Mouse (Mus musculus): ENCODE measurements around the gene Gm28043.

- TF ChIP-seq POLR2A (IDR thresholded peaks at IDR 0.05; ENCODE audit: control insufficient read depth, low read depth, low read length) (no peak), CTCF (IDR thresholded peaks at IDR 0.05; ENCODE audit: control insufficient read depth, insufficient read depth, insufficient replicate concordance, low read depth, low read length) (peak; percentile 16; the same call in 1 of the 2 replicates)
These were observed 123.5 kb downstream of the Gm28043 start for GRCm38 (mm10) chr17:29737849-29738804.

All from testis, adult 2 months (tissue).